Mouse (Mus musculus): ENCODE measurements around the gene Gm8764.
"Not testable (repeated sequence)": the region's sequence is repeated elsewhere in the genome, so short reads cannot be mapped to it uniquely, and the experiment has no call there.

DNA sequence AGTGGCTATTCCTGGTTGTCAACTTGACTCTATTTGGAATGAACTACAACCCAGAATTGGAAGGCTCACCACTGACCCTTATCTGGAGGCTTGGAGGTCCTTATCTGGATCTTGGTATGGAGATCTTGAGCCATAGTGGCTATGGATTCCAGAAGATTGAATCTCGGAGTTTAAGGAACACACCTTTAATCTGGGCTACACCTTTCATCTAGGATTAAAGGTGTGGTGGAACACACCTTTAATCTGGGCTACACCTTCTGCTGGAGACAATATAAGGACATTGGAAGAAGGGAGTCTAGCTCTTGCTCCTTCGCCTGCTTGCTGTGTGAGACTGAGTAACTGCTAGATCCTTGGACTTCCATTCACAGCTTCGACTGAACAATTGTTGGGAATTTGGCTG, 16.9 kb downstream of the Gm8764 start, which contains the start of gene Gm21312:
- TF ChIP-seq CTCF (IDR thresholded peaks at IDR 0.05; ENCODE audit: low read depth, low read length); POLR2A (IDR thresholded peaks at IDR 0.05; ENCODE audit: insufficient read depth, low read length): not testable (repeated sequence)

Measured in ES-Bruce4 (cell line).